Mouse (Mus musculus) CD4-positive, CD25-positive, alpha-beta regulatory T cell, adult 2 months (primary cell): ENCODE measurements around the gene Zc3h14.

Experiments used
- DNase-seq: peaks from one replicate; pipeline ENCODE4 v3.0.0-alpha.2; 2012; ENCODE audit warnings: low read depth, low spot score

Zc3h14 gene

GRCm38 (mm10) chr12:98746746-98747379, at the start of gene Zc3h14:
Zc3h14 (plus strand) TSS chr12:98746964.
- DNase-seq = peak; percentile 98

GRCm38 (mm10) chr12:98697202-98697601, 49.6 kb upstream of the Zc3h14 start:
- DNase-seq = no peak

GRCm38 (mm10) chr12:98701564-98701963, 45.2 kb upstream of the Zc3h14 start:
- no peak for DNase-seq

- DNase-seq = no peak
These were observed 43.2 kb upstream of the Zc3h14 start for GRCm38 (mm10) chr12:98703554-98703953.

- DNase-seq = no peak
These were observed 42.8 kb upstream of the Zc3h14 start for GRCm38 (mm10) chr12:98703961-98704360.

GRCm38 (mm10) chr12:98712819-98713218, 33.9 kb upstream of the Zc3h14 start:
- DNase-seq = no peak

- no peak for DNase-seq
These were observed 33.1 kb upstream of the Zc3h14 start for GRCm38 (mm10) chr12:98713621-98714103.

- no peak for DNase-seq
These were observed 32.0 kb upstream of the Zc3h14 start for GRCm38 (mm10) chr12:98714757-98715156.

- DNase-seq = no peak
These were observed 30.6 kb upstream of the Zc3h14 start for GRCm38 (mm10) chr12:98716142-98716541.

GRCm38 (mm10) chr12:98720628-98721027, 26.1 kb upstream of the Zc3h14 start:
- DNase-seq = no peak

- DNase-seq = no peak
These were observed 25.7 kb upstream of the Zc3h14 start for GRCm38 (mm10) chr12:98721030-98721429.

- no peak for DNase-seq
These were observed 22.5 kb upstream of the Zc3h14 start for GRCm38 (mm10) chr12:98724224-98724623.

GRCm38 (mm10) chr12:98724976-98725375, 21.8 kb upstream of the Zc3h14 start:
- no peak for DNase-seq

- DNase-seq = no peak
These were observed 20.7 kb upstream of the Zc3h14 start for GRCm38 (mm10) chr12:98726078-98726477.

GRCm38 (mm10) chr12:98727186-98727585, 19.6 kb upstream of the Zc3h14 start:
- no peak for DNase-seq

GRCm38 (mm10) chr12:98730682-98731081, 16.1 kb upstream of the Zc3h14 start:
- no peak for DNase-seq

- peak; percentile 32 for DNase-seq
These were observed 13.6 kb upstream of the Zc3h14 start for GRCm38 (mm10) chr12:98733165-98733564.

GRCm38 (mm10) chr12:98733776-98734175, 13.0 kb upstream of the Zc3h14 start:
- DNase-seq = no peak

GRCm38 (mm10) chr12:98734246-98734879, 12.4 kb upstream of the Zc3h14 start:
- DNase-seq = peak; percentile 75

- no peak for DNase-seq
These were observed 11.6 kb upstream of the Zc3h14 start for GRCm38 (mm10) chr12:98734880-98735801.

GRCm38 (mm10) chr12:98736951-98737800, 9.6 kb upstream of the Zc3h14 start, which contains the start of gene Ptpn21:
Ptpn21 (minus strand) TSS chr12:98737405.
- no peak for DNase-seq
